Mouse (Mus musculus): ENCODE measurements at regions not wholly inside any gene's neighbourhood (a gene's known extent, or its start where the extent isn't known, plus 50 kb on each side); places are given as distances from the start of the nearest gene placed in this dataset.
A peak's percentile ranks its signal among the peaks of the same experiment; 100 is the strongest.
"Not testable (repeated sequence)": the region's sequence is repeated elsewhere in the genome, so short reads cannot be mapped to it uniquely, and the experiment has no call there.

- no peak for DNase-seq
Measured at GRCm38 (mm10) chr9:85637274-85637673, 111.9 kb downstream of the Ibtk start.

DNA sequence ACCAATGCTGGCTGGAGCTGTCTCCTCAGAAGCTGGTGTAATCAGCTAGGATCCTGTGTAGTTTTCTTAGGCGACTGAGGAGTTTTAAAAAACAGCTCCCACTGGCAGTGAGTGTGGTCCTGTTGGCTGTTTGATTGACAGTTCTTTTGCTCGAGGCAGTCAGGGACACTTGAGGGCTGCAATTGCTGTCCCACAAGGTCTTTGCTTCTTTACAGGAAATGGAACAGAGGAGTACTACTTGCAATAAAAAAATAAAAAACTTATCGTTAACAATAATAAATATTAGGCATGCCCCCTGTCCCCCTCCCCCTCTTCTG lies 113.0 kb downstream of the Ibtk start:
- no peak for DNase-seq

DNA sequence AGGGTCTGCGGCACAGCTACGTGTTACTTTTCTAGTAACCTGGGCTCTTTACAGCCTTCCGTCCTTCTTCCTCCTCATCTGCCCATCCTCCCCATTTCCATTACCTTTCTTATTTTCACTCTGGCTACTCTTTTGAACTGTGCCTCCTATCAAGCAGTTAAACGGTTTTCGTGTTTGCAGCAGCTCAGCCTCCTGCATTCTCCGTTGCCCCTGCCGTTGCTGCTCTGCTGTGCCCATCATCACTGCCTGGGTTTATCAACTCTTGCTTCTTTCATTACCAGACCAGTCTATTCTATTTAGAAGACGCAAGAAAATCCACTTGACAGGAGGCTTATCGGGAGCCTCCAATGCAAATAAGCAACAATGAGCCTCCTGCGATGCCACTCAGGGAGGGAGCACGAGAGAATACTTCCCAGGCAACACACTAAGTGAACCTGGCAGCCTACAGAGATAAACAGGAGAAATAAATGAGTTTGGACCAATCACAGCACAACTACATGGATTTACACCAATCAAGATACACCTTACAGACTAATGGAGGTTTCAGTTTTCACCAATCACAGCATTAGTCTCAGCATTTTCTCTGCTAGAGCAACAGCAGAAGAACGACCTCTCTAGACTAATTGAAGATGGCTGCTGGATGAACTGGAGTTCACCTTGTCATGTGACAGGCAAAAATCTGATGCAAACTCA lies 113.5 kb downstream of the Ibtk start:
- DNase-seq, result no peak

- DNase-seq, result not testable (repeated sequence)
Measured at GRCm38 (mm10) chr9:85634786-85635185, 114.3 kb downstream of the Ibtk start.

- no peak for DNase-seq
Measured at GRCm38 (mm10) chr9:85617972-85618371, 131.2 kb downstream of the Ibtk start.

- no peak for DNase-seq
Measured at GRCm38 (mm10) chr9:85617177-85617777, 131.9 kb downstream of the Ibtk start.

DNA sequence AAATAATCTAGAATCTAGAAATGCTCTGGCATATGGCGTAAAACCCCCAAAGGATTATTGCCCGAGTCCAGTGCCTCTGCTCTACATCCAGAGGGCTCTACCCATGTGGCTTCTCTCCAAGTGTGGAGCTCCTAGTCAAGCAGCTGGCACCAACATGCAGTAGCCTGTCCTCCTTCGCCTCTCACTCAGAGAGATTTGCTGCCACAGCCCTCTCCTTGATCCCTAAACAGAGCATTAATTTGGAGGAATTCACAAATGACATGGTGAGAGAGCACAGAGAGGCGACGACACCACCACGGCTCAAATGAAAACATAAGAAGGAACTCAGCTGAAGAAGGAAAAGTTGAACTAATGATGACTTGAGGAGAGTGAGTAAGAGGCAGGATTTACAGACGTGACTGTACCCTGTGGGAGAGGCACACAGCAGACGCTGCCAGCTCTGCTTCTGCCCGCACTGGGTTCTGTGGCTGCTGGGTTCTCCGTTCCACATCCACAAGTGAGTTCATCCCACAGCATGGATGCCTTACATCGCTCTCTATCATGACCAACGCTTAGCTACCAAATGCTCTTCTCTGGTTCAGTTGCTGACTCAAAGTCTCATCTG lies 132.8 kb downstream of the Ibtk start:
- no peak for DNase-seq

- peak; percentile 45 to 64 for DNase-seq
Measured at GRCm38 (mm10) chr9:85609152-85609551, 140.0 kb downstream of the Ibtk start.

- peak; percentile 10 to 33 for DNase-seq
Measured at GRCm38 (mm10) chr9:85596959-85597358, 152.2 kb downstream of the Ibtk start.

- DNase-seq, result no peak
Measured at GRCm38 (mm10) chr9:85593867-85594266, 155.3 kb downstream of the Ibtk start.

DNA sequence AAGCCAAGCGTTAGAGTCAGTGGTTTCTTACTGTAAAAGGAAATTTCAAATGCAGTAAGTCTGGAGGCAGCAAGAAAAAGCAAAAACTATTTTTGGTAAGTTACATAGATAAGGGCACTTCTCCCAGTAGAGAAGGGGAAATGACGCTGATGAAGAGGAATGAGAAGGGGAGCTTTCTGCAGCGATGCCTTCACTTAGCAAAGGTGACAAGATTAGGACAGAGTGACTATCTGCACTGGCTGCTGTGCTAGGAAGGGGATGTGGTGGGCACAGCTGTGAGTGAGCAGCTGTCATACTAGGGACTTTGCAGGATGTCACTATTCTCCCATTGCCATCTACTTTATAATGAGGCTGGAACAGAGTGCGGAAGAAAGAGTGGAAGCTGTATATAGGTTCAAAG lies 156.5 kb downstream of the Ibtk start:
- DNase-seq, result no peak

GRCm38 (mm10) chr9:85589210-85589609 lies 159.9 kb downstream of the Ibtk start:
- no peak for DNase-seq

GRCm38 (mm10) chr9:85588077-85588476 lies 161.1 kb downstream of the Ibtk start:
- DNase-seq, result peak in 1 of 2 experiments; percentile 19

GRCm38 (mm10) chr9:85581028-85581595 lies 168.0 kb downstream of the Ibtk start:
- DNase-seq, result no peak

DNA sequence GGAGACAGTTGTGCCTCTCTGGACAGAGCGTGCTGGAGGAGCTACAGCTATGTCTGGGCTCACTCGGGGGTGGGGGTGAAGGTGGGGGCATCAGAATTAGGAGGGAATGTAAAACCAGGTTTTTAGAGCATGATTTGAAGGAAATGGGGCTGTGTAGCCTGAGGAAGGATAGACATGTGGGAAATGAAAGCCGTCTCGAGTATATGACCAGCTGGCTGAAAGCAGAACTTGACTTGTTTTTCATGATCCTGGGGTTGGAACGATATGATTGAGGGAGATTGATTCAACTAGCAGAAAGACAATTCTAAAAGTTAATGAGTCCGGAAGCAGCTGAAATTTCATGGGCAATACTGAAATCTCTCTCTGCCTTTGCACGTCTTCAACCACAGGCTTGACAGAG lies 171.3 kb downstream of the Ibtk start:
- no peak for DNase-seq

DNA sequence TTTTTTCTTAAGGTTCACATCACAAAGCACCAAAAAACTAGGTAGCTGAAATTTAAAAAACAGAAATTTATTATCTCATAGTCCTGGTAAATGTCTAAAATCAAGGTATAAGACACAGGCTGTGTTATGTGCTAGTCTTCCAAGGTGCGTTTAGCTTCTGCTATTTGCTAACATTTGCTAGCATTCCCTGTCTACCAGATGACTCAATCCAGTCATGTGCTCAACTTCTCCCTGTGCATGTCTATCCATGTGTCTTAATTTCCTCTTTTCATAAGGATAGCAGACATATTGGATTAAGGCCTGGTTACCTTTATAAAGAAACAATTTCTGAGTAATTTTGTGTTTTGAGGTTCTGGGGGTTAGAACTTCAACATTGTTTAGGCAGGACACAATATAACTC lies 171.8 kb downstream of the Ibtk start:
- no peak for DNase-seq

GRCm38 (mm10) chr9:85568877-85569276 lies 180.3 kb downstream of the Ibtk start:
- DNase-seq, result no peak

DNA sequence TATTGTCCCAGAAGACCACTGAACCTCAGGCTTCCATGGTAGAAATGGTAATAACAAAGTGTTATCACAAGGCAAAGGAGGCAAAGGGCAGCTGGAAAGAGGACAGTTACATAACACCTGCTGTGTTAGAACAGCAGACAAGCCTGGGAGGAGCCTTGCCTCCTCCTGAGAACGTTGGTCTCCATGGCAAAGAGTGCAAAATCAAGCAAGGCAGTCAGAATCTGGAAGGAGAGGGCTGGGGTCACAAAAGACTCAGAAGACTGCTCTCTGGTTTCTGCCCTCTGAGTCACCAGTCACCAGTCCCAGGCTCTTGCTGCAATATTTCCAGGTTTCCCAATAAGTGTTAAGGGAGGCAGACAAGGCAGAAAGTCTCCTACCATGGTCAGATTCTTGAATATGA lies 197.3 kb downstream of the Ibtk start:
- no peak for DNase-seq

DNA sequence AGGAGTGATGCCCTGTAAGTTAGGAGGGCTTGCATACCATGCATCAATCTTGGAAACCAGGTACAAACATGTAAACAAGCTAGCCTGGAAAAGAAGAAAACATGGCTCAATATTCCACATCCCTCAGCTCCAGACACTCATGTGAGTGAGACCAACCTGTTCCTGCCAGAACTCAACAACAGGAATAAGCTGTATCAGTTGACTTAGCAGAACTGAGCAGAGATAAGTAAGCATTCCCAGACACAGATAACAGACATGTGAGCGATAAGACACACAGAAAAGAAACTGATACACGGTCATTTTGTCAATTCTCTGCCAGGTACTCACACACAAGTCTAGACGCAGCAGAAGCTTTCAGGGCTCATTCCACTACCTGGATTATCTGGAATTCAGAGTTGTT lies 198.7 kb downstream of the Ibtk start:
- no peak for DNase-seq

DNA sequence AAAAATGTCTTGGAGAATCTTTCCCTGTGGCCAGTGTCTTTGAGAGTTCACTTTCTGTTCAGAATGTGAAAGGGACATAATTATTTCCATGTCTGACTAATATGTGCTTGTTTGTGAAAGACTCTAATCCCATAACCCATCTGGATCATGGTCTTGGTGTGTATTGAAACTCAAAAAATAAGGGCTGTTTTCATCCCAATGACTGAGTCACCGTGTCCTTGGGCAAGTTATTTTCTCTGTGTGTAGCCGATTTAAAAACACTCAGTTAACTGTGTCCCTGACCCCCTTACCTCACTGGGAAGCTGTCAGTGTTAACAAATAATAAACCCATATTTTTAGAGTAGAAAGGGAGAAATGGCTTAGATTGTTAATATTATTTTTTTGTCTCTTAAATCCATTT lies 202.9 kb downstream of the Ibtk start:
- no peak for DNase-seq

DNA sequence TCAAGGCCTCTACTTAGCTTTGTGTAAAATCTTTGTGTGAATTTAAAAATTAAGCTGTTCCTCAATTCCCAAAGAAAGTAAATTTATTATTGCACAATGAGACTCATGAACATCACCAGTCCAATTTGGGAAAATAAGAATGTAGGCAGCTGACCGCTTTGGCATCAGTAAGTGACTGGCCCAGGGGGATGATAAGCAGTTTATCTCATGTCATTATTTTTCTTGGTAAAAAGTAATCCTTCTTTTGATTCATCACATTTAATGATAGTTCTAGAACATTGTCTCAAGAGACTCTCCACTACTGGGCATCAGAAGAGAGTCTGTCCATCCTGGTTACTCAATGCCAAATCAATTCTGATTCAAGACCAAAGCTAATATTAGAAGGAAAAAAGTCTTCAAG lies 203.6 kb downstream of the Ibtk start:
- no peak for DNase-seq

DNA sequence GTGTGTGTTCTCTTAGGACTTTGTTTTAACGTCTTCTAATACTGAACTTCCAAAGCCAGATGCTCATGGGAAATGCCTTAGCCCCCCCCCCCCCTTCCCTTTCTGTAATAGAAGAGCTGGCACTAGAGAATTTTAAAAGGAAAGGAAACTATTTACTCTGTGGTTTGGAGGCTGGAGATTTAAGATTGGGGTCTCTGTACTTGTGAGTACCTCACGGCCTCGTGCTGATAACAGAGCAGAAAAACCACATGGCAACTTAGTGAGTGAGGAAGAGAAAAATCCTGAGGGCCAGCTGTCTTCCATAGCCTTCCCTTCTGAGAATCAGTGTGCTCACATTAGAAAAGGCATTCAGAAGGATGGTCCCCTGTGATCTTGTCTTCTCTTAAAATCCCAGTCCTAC lies 210.6 kb downstream of the Ibtk start:
- no peak for DNase-seq

DNA sequence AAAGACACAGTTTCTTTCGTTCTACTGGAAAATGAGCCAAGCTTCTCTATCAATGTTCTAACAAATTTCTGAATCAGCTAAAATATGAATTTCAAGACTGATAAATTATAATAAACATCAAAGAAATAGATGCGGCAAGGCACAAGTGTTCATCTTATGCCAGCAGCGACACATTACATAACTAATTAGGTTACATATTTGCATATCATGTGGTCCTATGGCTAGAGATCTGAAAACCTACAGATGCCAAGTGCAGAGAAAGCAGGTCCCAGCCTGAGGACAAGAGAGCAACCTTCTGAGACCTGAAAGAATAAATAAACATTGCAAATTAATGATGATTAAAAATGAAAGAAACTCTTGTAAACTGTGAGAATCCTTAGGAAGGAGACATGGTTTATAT lies 201.3 kb upstream of the Tent5a start:
- DNase-seq, result no peak

DNA sequence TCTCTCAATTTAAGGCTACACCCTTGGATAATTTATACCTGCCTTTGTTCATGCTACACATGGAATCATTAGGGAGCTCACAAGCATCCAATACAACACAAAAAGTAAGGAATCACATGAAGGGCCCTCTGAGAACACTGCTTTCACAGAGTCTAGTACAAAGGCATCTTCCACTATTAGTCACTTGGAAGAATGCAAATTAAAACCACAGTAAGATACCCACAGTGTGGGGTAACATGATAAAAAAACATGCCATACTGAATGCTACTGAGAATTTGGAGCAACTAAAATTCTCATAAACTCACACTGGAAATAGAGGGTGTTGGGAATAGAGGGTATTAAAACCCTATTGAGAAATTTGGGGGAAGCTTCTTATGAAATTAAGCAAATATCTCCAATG lies 197.6 kb upstream of the Tent5a start:
- DNase-seq, result no peak
